24 mouse cellular contexts compared by ENCODE assay signal in genomic region chr2:156773470-156773869, GRCm38 (mm10). TPM values are rescaled to one million over a fixed set of nuclear protein-coding genes. Genes with fewer than 3 reads are reported as not detected.
DNase-seq lines count a peak whose midpoint lies in the region; ATAC-seq and TF ChIP-seq lines count a peak whose summit lies in the region.
"Had no signal": no experiment of that assay in that cellular context is flagged by ENCODE, and none has a peak within 500 bp of the region (broad histone marks: within the 10 kb centered on the region; RNA-seq: fewer than 3 reads in every experiment).

No protein-coding gene starts in this region.

- no peak for TF ChIP-seq CTCF in stomach, postnatal 0 days (IDR thresholded peaks at IDR 0.05; ENCODE audit: low read depth)

- no peak overlapping the region for H3K27ac ChIP-seq in stomach, postnatal 0 days (replicated peaks)
- H3K27ac ChIP-seq: forebrain, embryonic 10.5 days; forebrain, embryonic 13.5 days; hindbrain, embryonic 14.5 days; hindbrain, postnatal 0 days had no signal

- H3K27me3 ChIP-seq in stomach, postnatal 0 days (ENCODE audit: control insufficient read depth, insufficient read depth, low read length) = no peaks in the 10 kb centered on the region
- H3K27me3 ChIP-seq: heart, embryonic 12.5 days; heart, embryonic 15.5 days had no signal

- H3K9ac ChIP-seq in stomach, postnatal 0 days (ENCODE audit: low read length) = no peak overlapping the region
- H3K9ac ChIP-seq: forebrain, embryonic 13.5 days; heart, embryonic 12.5 days; heart, embryonic 15.5 days; hindbrain, embryonic 14.5 days had no signal

- ATAC-seq in stomach, postnatal 0 days (ENCODE audit: low FRiP score, low TSS enrichment) = no peak
- ATAC-seq: CD4-positive, CD25-positive, alpha-beta regulatory T cell, adult 4 months; forebrain, embryonic 13.5 days; forebrain, embryonic 16.5 days; hindbrain, postnatal 0 days; inflammation-experienced regulatory T-cells, adult 6 months had no signal

- peak; percentile 88 for DNase-seq in heart, adult 11 months
- DNase-seq in heart, postnatal 10 days = no peak
- DNase-seq in retina, postnatal 1 day = peak; percentile 22
- DNase-seq in retina, embryonic 14.5 days (ENCODE audit: low spot score) = no peak
- DNase-seq in stomach, postnatal 0 days (ENCODE audit: low spot score) = peak; percentile 8
- DNase-seq in left cerebral cortex, postnatal 10 days (ENCODE audit: extremely low spot score in 1 of 2, low spot score in 2 of 2) = no peak
- DNase-seq: adrenal gland, adult 8-10 months; adrenal gland, postnatal 36 days; cerebellum, adult 18-20 months; cerebellum, adult 9-10 months; cerebellum, postnatal 14 days; gastrocnemius, postnatal 14 days; heart, adult 2 months; heart, postnatal 14 days; heart, postnatal 4 days had no signal

- no peak overlapping the region for H3K4me3 ChIP-seq in stomach, postnatal 0 days (ENCODE audit: low read depth, low read length)
- H3K4me3 ChIP-seq: forebrain, embryonic 10.5 days; forebrain, embryonic 13.5 days; heart, adult 2 months; heart, embryonic 12.5 days; heart, embryonic 15.5 days had no signal

- no peak overlapping the region for H3K4me2 ChIP-seq in stomach, postnatal 0 days (replicated peaks; ENCODE audit: low read depth)
- H3K4me2 ChIP-seq: forebrain, embryonic 13.5 days; hindbrain, embryonic 14.5 days had no signal

- no peaks in the 10 kb centered on the region for H3K9me3 ChIP-seq in stomach, postnatal 0 days (ENCODE audit: control insufficient read depth, low read length)
- H3K9me3 ChIP-seq: forebrain, embryonic 10.5 days; forebrain, embryonic 13.5 days; heart, embryonic 12.5 days; heart, embryonic 15.5 days had no signal

- no peaks in the 10 kb centered on the region for H3K36me3 ChIP-seq in stomach, postnatal 0 days (ENCODE audit: control insufficient read depth, insufficient read depth, low read length)
- H3K36me3 ChIP-seq: forebrain, embryonic 10.5 days; heart, embryonic 15.5 days had no signal

- intact Hi-C loops in heart, postnatal 10 days (cut with DNase I) = no loop called here
- intact Hi-C loops in left cerebral cortex, postnatal 10 days (cut with DNase I) = no loop called here

- H3K4me1 ChIP-seq in stomach, postnatal 0 days (replicated peaks; ENCODE audit: control insufficient read depth, insufficient read depth) = no peaks in the 10 kb centered on the region

- TF ChIP-seq EP300 in stomach, postnatal 0 days (optimal IDR thresholded peaks at IDR 0.05) = no peak

RNA-seq across cellular contexts. Expression of gene Myl9, which starts 1.8 kb away (rescaled TPM):
- 100 to 1,000 TPM; 391 to 523 TPM for total RNA-seq in heart, postnatal 10 days (2021)
- 2,268 and 2,333 TPM in 2 replicates for polyA plus RNA-seq in stomach, postnatal 0 days (2015; fragmentation: Nextera tagmentation; extraction: Ambion mirVana)
- 10 to 100 TPM; 17.5 to 20.6 TPM for total RNA-seq in left cerebral cortex, postnatal 10 days (2021)
- polyA plus RNA-seq: CD4-positive, CD25-positive, alpha-beta regulatory T cell, adult 4 months; inflammation-experienced regulatory T-cells, adult 6 months had no signal

Comparison
In these comparisons a context has a peak if more than half of its experiments do, and no peak if none do; other contexts are left out.
1. DNase-seq: peak in heart, adult 11 months (single experiment), retina, postnatal 1 day (single experiment) and stomach, postnatal 0 days (single experiment); none in heart, postnatal 10 days (0 of 2), retina, embryonic 14.5 days (single experiment) and left cerebral cortex, postnatal 10 days (0 of 2).
2. RNA of gene Myl9, which starts 1.8 kb away (total RNA-seq): 391 to 523 TPM in heart, postnatal 10 days; 17.5 to 20.6 TPM in left cerebral cortex, postnatal 10 days; every median in the first group is over 10 times any median in the second.